11 mouse cellular contexts compared by ENCODE assay signal in genomic region chr11:70583022-70583714, GRCm38 (mm10). TPM values are rescaled to one million over a fixed set of nuclear protein-coding genes. Genes with fewer than 3 reads are reported as not detected.
A peak's percentile ranks its signal among the peaks of the same experiment; 100 is the strongest.
DNase-seq lines count a peak whose midpoint lies in the region; TF ChIP-seq lines count a peak whose summit lies in the region.
"Had no signal": no experiment of that assay in that cellular context is flagged by ENCODE, and none has a peak within 500 bp of the region (broad histone marks: within the 10 kb centered on the region; RNA-seq: fewer than 3 reads in every experiment).

No protein-coding gene starts in this region.

- no peak for DNase-seq in kidney, adult 2 months
- no peak for DNase-seq in kidney, adult 18-20 months
- peak; percentile 76 for DNase-seq in 416B (ENCODE audit: low read depth)
- peak; percentile 25 for DNase-seq in kidney, postnatal 14 days
- no peak for DNase-seq in urinary bladder, adult 18-20 months (ENCODE audit: low spot score in 2 of 2)
- no peak for DNase-seq in layer of hippocampus, adult 9-10 months (ENCODE audit: low spot score)
- no peak for DNase-seq in thymus, postnatal 25 days
- DNase-seq: layer of hippocampus, adult 9-11 months; right cerebral cortex, postnatal 4 days had no signal

- no peak for TF ChIP-seq POLR2A in kidney, adult 2 months (IDR thresholded peaks at IDR 0.05; ENCODE audit: low read depth, low read length)

- H3K36me3 ChIP-seq in kidney, adult 2 months (ENCODE audit: control insufficient read depth, insufficient read depth, low read length) = no peaks in the 10 kb centered on the region

- H3K27ac ChIP-seq in kidney, adult 2 months (ENCODE audit: insufficient read depth, low read depth, low read length) = 0 out of 2 replicates have a peak overlapping the region, but pooled peaks have one; percentile 9
- H3K27ac ChIP-seq in brown adipose tissue, adult 24 weeks (replicated peaks; ENCODE audit: low read depth, low read length) = peak overlapping the region; percentile 38

- H3K27me3 ChIP-seq in kidney, adult 2 months (replicated peaks; ENCODE audit: control insufficient read depth, insufficient read depth, low read length) = no peaks in the 10 kb centered on the region

- 53% methylated on average over 6 of the region's 6 CpGs for WGBS in kidney, adult 2 months

- peaks cover 45% of the 10 kb centered on the region for H3K4me1 ChIP-seq in kidney, adult 2 months (ENCODE audit: control insufficient read depth, insufficient read depth, low read length)
- H3K4me1 ChIP-seq in brown adipose tissue, adult 24 weeks (ENCODE audit: control insufficient read depth, insufficient read depth, insufficient read length, low read length) = peaks cover 46% of the 10 kb centered on the region

- no peak for TF ChIP-seq CTCF in kidney, adult 2 months (conservative IDR thresholded peaks at IDR 0.05; ENCODE audit: insufficient read depth, insufficient read length, low read depth, low read length)

- H3K4me3 ChIP-seq in kidney, adult 2 months (ENCODE audit: insufficient read depth, low read depth, low read length) = no peak overlapping the region
- H3K4me3 ChIP-seq in brown adipose tissue, adult 24 weeks (ENCODE audit: insufficient read depth, low read depth, low read length) = no peak overlapping the region

RNA-seq across cellular contexts. Expression of gene Mink1, which starts 20.5 kb away (rescaled TPM):
- 73.1 and 91.8 TPM in 2 replicates for polyA plus RNA-seq in kidney, adult 2 months (2012; rRNA removed)
- 14.5 and 18.5 TPM in 2 replicates for polyA plus RNA-seq in brown adipose tissue, adult 24 weeks (2012; ENCODE audit: insufficient read depth, insufficient read length, missing spikeins)

RNA-seq across cellular contexts. Expression of gene 4930544D05Rik, which starts 32.5 kb away (rescaled TPM):
- 0.29 TPM in 1 of 2 replicates, not detected in the other for polyA plus RNA-seq in kidney, adult 2 months (2012; rRNA removed)
- polyA plus RNA-seq in brown adipose tissue, adult 24 weeks (2012; ENCODE audit: insufficient read depth, insufficient read length, missing spikeins) = not detected in 2 replicates
- polyA plus RNA-seq: forebrain, embryonic 16.5 days had no signal

RNA-seq across cellular contexts. Expression of gene Chrne, which starts 35.8 kb away (rescaled TPM):
- polyA plus RNA-seq in kidney, adult 2 months (2012; rRNA removed) = 0.86 and 1.0 TPM in 2 replicates
- polyA plus RNA-seq in brown adipose tissue, adult 24 weeks (2012; ENCODE audit: insufficient read depth, insufficient read length, missing spikeins) = not detected in 2 replicates

RNA-seq across cellular contexts. Expression of gene Pld2, which starts 43.3 kb away (rescaled TPM):
- polyA plus RNA-seq in kidney, adult 2 months (2012; rRNA removed) = 16.6 and 18.0 TPM in 2 replicates
- 2.2 and 5.9 TPM in 2 replicates for polyA plus RNA-seq in brown adipose tissue, adult 24 weeks (2012; ENCODE audit: insufficient read depth, insufficient read length, missing spikeins)

RNA-seq across cellular contexts. Expression of gene Gm40193, which starts 50.4 kb away (rescaled TPM):
- polyA plus RNA-seq in kidney, adult 2 months (2012; rRNA removed) = not detected in 2 replicates
- polyA plus RNA-seq in brown adipose tissue, adult 24 weeks (2012; ENCODE audit: insufficient read depth, insufficient read length, missing spikeins) = not detected in 2 replicates
- polyA plus RNA-seq: forebrain, embryonic 16.5 days had no signal

Comparison
In these comparisons a context has a peak if more than half of its experiments do, and no peak if none do; other contexts are left out.
1. DNase-seq: peak in 416B (single experiment) and kidney, postnatal 14 days (single experiment); none in kidney, adult 2 months (single experiment), kidney, adult 18-20 months (single experiment), urinary bladder, adult 18-20 months (0 of 2), layer of hippocampus, adult 9-10 months (single experiment) and thymus, postnatal 25 days (single experiment).